Comparison of ENCODE assay signal across 8 mouse cellular contexts in genomic region chr7:90059629-90060301, GRCm38 (mm10).
DNase-seq lines count a peak whose midpoint lies in the region; ATAC-seq and TF ChIP-seq lines count a peak whose summit lies in the region.

No protein-coding gene starts in this region.

- H3K36me3 ChIP-seq in intestine, postnatal 0 days (ENCODE audit: control insufficient read depth, insufficient read depth): no peaks in the 10 kb centered on the region
- no peaks in the 10 kb centered on the region for H3K36me3 ChIP-seq in liver, embryonic 12.5 days

- H3K9ac ChIP-seq in intestine, postnatal 0 days (ENCODE audit: low read depth, low read length): no peak overlapping the region
- peak overlapping the region; percentile 81 for H3K9ac ChIP-seq in liver, embryonic 12.5 days

- H3K4me1 ChIP-seq in bone marrow, adult 2 months (ENCODE audit: control insufficient read depth, insufficient read depth, low read length): peaks cover 8% of the 10 kb centered on the region
- H3K4me1 ChIP-seq in intestine, postnatal 0 days (replicated peaks; ENCODE audit: control insufficient read depth, insufficient read depth, low read length): peaks cover 15% of the 10 kb centered on the region; the same call in 1 of the 2 replicates
- H3K4me1 ChIP-seq in liver, embryonic 12.5 days: peaks cover 97% of the 10 kb centered on the region

- TF ChIP-seq CTCF in bone marrow, adult 2 months (IDR thresholded peaks at IDR 0.05; ENCODE audit: control insufficient read depth, insufficient read depth, low read length): no peak
- TF ChIP-seq CTCF in intestine, postnatal 0 days (IDR thresholded peaks at IDR 0.05; ENCODE audit: low read depth): no peak

- no peaks in the 10 kb centered on the region for H3K27me3 ChIP-seq in intestine, postnatal 0 days (replicated peaks; ENCODE audit: control insufficient read depth, insufficient read depth, low read length)
- no peaks in the 10 kb centered on the region for H3K27me3 ChIP-seq in liver, embryonic 12.5 days (replicated peaks)

- peak; percentile 3 to 24 for DNase-seq in heart, adult 9 months (ENCODE audit: low spot score in 2 of 2)
- DNase-seq in heart, postnatal 25 days (ENCODE audit: low spot score): no peak
- peak; percentile 30 to 44 for DNase-seq in spleen, postnatal 14 days (ENCODE audit: low spot score in 2 of 2)
- DNase-seq in adrenal gland, adult 2 months: no peak
- no peak for DNase-seq in adrenal gland, postnatal 25 days

- peak overlapping the region; percentile 93 for H3K27ac ChIP-seq in bone marrow, adult 2 months (ENCODE audit: control insufficient read depth, insufficient read depth, low read depth, low read length, poor library complexity)
- H3K27ac ChIP-seq in intestine, postnatal 0 days (ENCODE audit: low read depth, low read length): peak overlapping the region; percentile 81
- peak overlapping the region; percentile 98 for H3K27ac ChIP-seq in liver, embryonic 12.5 days

- intact Hi-C loops in heart, postnatal 25 days (cut with DNase I): no loop called here

- H3K9me3 ChIP-seq in intestine, postnatal 0 days (ENCODE audit: control insufficient read depth): no peaks in the 10 kb centered on the region
- no peaks in the 10 kb centered on the region for H3K9me3 ChIP-seq in liver, embryonic 12.5 days (replicated peaks)

- H3K4me3 ChIP-seq in bone marrow, adult 2 months (replicated peaks; ENCODE audit: control insufficient read depth, low read depth, low read length): peak overlapping the region; percentile 67
- H3K4me3 ChIP-seq in intestine, postnatal 0 days (ENCODE audit: low read depth, low read length): no peak overlapping the region
- H3K4me3 ChIP-seq in liver, embryonic 12.5 days: peak overlapping the region; percentile 53

- 13% methylated on average over 6 of the region's 6 CpGs for WGBS in bone marrow, adult 2 months
- 65% methylated on average over 6 of the region's 6 CpGs for WGBS in intestine, postnatal 0 days
- 34% methylated on average over 6 of the region's 6 CpGs for WGBS in liver, embryonic 12.5 days (ENCODE audit: insufficient replicate concordance)

- H3K4me2 ChIP-seq in intestine, postnatal 0 days (replicated peaks; ENCODE audit: low read depth): no peak overlapping the region
- peak overlapping the region; percentile 73 for H3K4me2 ChIP-seq in liver, embryonic 12.5 days

- ATAC-seq in intestine, postnatal 0 days: peak; percentile 22
- ATAC-seq in liver, embryonic 12.5 days: no peak

- no peak for TF ChIP-seq POLR2A in bone marrow, adult 2 months (IDR thresholded peaks at IDR 0.05; ENCODE audit: borderline replicate concordance, control insufficient read depth, low read depth, low read length)

Comparison
In these comparisons a context has a peak if more than half of its experiments do, and no peak if none do; other contexts are left out.
1. DNase-seq: peak in heart, adult 9 months (2 of 2) and spleen, postnatal 14 days (2 of 2); none in heart, postnatal 25 days (single experiment), adrenal gland, adult 2 months (single experiment) and adrenal gland, postnatal 25 days (single experiment).
2. Peak in every context shown above with its lines, with median percentiles within 50 percentile points of each other: H3K27ac ChIP-seq.